Mouse (Mus musculus) frontal cortex, postnatal 36 days (tissue): ENCODE measurements around the gene Dop1a.

Source experiments
- DNase-seq, 2 experiments: peaks; one replicate each; pipeline ENCODE4 v3.0.0; 2022; ENCODE audit warnings: low spot score in 2 of 2

Dop1a gene

DNA sequence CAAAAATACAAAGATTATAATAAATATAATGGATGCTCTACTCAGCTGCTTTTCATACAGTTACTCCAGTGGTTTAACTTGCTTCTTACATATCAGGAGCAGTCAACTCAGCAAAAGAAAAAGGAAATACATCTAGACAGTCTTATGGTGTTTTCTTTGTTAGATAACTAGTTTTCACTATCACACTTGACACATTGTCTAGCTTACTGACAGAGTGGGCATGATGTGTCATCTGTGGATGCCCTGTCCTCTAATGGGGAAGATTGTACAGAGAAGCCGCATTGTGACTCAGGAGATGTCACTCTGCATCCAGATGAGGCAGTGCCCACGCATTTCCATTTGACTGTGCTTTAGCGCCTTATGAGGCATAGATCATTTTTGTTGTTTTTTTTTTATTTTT is 32.1 kb downstream of the Dop1a start:
- DNase-seq = no peak

DNA sequence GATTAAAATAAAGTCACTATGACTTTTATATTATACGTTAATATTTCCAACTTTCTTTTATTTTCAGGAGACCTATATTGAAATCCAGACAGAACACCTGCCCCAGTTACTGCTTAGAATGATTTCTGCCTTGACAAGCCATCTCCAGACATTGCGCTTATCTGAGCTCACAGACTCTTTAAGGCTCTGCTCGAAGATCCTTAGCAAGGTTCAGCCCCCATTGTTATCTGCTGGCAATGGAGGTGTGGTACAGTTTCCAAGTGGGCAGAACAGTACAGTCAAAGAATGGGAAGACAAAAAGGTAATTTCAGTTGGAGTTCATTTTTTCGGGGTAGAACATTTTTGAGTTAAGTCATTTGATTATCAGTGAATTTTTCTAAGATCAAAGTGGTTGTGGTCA is 40.5 kb downstream of the Dop1a start:
- no peak for DNase-seq

- DNase-seq = no peak
These were observed 46.8 kb downstream of the Dop1a start for GRCm38 (mm10) chr9:86513733-86514132.

- no peak for DNase-seq
These were observed 47.4 kb downstream of the Dop1a start for GRCm38 (mm10) chr9:86514390-86514789.

GRCm38 (mm10) chr9:86514798-86515197 is 47.8 kb downstream of the Dop1a start:
- DNase-seq = no peak

- no peak for DNase-seq
These were observed 55.4 kb downstream of the Dop1a start for GRCm38 (mm10) chr9:86522335-86522734.

- DNase-seq = no peak
These were observed 58.6 kb downstream of the Dop1a start for GRCm38 (mm10) chr9:86525600-86525999.

GRCm38 (mm10) chr9:86534071-86534470 is 67.1 kb downstream of the Dop1a start:
- no peak for DNase-seq

GRCm38 (mm10) chr9:86543451-86543850 is 76.5 kb downstream of the Dop1a start:
- DNase-seq = no peak

DNA sequence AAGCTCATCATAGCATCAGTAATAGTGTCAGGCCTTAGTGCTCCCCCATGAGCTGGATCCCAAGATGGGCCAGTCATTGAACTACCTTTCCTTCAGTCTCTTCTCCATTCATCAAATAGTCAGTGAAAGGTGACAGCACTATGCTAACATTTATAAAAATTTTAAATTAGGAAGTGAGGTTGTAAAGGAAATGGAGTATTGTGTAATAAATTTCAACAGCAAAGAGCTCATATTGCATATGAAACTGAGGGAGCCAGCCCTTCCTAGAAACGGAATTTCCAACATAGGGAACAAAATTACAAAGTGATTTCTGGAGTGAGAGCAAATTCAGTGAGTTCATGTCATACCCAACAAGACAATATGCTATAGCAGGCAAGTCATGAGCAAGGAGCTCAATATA is 77.6 kb downstream of the Dop1a start:
- DNase-seq = no peak

- no peak for DNase-seq
These were observed 82.7 kb downstream of the Dop1a start for GRCm38 (mm10) chr9:86549637-86550162.

DNA sequence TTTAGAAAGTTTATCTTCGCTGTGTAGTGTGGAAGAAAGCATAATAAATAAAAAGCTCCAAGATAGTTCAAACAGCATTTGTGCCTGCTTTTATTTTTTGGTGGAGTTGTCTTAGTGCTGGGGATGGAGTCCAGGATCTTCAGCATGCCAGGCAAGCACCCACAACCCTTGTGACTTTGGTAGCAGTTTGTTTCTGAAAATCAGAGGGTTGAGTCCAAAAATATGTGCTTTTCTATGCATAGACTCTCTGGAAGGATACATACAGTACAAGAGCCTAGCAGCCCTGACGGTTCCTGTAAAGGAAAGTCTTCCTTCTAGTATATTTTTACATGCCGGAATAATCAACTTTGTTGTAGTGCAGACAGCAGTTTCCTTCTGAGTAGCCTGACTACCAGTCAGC is 83.8 kb downstream of the Dop1a start:
- DNase-seq = no peak

GRCm38 (mm10) chr9:86553886-86554285 is 86.9 kb downstream of the Dop1a start:
- DNase-seq = no peak

DNA sequence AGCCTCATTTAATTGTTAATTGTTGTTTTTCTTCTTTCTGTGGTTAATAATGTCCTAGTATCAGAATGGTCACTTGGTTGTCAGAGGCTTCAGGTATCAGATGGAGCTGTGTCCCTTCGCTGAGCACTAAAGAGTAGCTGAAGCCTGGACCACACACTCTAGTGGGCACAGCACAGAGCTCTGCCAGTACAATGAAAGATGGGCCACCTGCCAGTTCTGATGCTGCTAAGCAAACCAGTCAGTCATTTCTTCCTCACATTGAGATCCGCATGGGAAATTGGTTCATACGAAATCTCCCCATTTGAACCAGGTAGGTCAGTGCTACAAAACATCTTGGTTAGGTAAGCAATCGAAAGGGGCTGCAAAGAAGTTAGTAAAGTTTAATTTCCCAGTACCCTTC is 87.7 kb downstream of the Dop1a start:
- DNase-seq = no peak

GRCm38 (mm10) chr9:86560543-86560942 is 93.6 kb downstream of the Dop1a start:
- no peak for DNase-seq

DNA sequence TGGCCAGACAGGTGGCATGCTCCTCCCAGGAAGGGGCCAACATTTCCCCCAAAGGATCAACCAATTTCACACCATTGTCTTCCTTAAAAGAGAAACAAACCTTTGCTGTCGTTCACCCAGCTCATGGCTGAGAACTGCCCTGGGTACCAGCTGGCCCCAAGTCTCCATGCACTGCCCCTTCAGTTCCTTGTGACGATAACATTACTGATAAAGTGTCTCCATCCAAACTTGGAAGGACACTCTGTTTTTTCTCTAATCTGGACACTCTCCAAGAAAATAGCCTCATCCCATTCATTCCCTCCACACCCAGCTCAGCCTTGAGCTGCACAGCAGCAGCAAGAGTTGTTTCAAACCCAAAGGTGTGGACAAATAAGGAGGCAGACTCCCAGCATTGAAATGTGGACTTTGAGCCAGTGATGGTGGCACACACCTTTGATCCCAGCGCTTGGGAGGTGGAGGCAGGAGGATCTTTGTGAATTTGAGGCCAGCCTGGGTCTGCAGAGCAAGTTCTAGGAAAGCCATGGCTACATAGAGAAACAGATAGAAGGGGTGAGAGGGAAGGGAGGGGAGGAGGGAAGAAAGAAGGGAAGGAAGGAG is 102.5 kb downstream of the Dop1a start:
- no peak for DNase-seq

GRCm38 (mm10) chr9:86570261-86570890 is 103.4 kb downstream of the Dop1a start:
- no peak for DNase-seq

DNA sequence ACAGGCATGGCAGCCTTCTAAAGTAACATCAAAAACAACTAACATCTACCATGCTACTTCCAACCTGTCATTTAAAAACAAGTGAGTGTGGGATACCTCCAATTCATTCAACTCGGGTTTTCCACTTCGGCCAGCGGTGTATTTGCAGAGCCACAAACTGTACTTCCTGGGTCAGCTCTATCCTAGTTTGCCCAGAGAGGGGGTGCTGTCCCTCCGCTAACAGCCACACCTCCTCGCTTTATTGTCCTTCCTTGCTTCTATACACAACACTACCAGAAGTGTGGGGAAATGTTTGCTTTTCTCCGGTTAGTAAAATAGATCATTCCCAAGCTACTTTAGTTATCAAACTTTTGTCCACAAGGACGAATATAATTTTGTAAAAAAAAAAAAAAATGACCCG is 104.0 kb downstream of the Dop1a start:
- DNase-seq = no peak

- peak; percentile 93 to 94 for DNase-seq
These were observed 104.7 kb downstream of the Dop1a start, which contains the start of the genes Pgm3 and Rwdd2a for GRCm38 (mm10) chr9:86571540-86572135. TSS of gene Pgm3 (minus strand) at chr9:86571842. TSS of gene Rwdd2a (plus strand) at chr9:86571991.

DNA sequence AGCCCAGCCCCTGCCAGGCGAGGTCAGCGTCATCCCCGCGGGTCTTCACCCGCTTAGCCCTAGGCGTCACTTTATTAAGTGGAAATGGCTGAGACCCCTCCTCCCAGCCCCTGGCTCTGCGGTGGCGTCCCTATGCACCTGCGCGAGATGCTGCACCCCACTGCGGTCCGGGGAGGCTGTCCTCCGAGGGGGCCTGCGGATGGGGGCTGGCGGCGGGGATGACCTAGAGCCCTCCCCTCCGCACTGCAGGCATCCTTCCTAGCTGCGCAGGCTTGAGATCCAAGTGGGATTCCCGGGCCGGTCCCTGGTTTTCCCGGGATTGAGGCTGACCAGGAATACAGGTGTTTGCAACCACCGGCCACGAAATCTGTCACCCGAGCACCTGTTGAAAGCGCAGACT is 105.2 kb downstream of the Dop1a start:
- DNase-seq = peak; percentile 28 to 37

DNA sequence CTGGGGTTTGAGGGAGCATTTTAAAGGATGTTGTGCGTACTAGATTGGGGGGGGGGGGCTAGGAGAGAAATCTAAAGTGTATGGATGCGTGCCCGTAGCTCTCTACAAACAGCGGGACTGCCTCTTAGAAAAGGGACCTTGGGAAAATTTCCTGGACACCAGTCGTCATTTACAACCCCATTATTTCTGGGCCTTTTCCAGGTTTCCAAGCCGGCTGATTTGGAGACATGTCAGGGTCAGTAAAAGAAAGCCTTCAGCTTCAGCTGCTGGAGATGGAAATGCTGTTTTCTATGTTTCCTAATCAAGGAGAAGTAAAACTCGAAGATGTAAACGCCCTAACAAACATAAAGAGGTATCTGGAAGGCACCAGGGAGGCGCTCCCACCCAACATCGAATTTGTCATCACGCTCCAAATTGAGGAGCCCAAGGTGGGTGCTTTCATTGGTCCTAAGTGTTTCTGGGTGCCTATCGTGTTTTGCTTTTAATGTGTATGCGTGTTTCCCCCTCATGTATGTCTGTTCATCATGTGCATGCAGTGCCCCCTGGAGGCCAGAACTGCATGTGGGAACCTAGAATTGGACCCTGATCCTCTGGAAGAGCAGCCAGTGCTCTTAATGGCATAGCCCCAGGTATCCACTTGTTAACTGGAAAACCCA is 105.8 kb downstream of the Dop1a start:
- DNase-seq = peak; percentile 77 to 87

GRCm38 (mm10) chr9:86573616-86574303 is 106.8 kb downstream of the Dop1a start:
- DNase-seq = no peak
